Mouse (Mus musculus) limb, embryonic 11.5 days (tissue): ENCODE results near the gene 5430403G16Rik. TPM values are rescaled to one million over a fixed set of nuclear protein-coding genes. Genes with fewer than 3 reads are reported as not detected.
"Not testable (repeated sequence)": the region's sequence is repeated elsewhere in the genome, so short reads cannot be mapped to it uniquely, and the experiment has no call there.

ENCODE experiments used
- ATAC-seq: fragments of 200-750 bp; cut with Nextera tagmentation; 2 replicates; pipeline ENCODE4 v1.8.0; 2017; ENCODE audit warnings: low read depth; ENCODE audit not compliant: insufficient number of reproducible peaks, low FRiP score, low TSS enrichment
- DNase-seq: peaks from one replicate; pipeline ENCODE4 v3.0.0-alpha.2; 2015; ENCODE audit warnings: low spot score
- H3K27ac ChIP-seq: fragments of 300-500 bp; sonication (generic); replicated peaks from 2 replicates; pipeline ENCODE4 v1.5.1; 2014; ENCODE audit warnings: low read depth, mild to moderate bottlenecking, low read length
- H3K27me3 ChIP-seq: fragments of 300-500 bp; sonication (generic); 2 replicates; pipeline ENCODE4 v1.6.1; 2014; ENCODE audit warnings: mild to moderate bottlenecking, low read length, mixed read lengths; ENCODE audit not compliant: control insufficient read depth, insufficient read depth
- H3K36me3 ChIP-seq: fragments of 300-500 bp; sonication (generic); 2 replicates; pipeline ENCODE4 v1.6.1; 2014; ENCODE audit warnings: mild to moderate bottlenecking, low read length, moderate library complexity, mixed read lengths; ENCODE audit not compliant: control insufficient read depth, insufficient read depth
- H3K4me1 ChIP-seq: fragments of 300-500 bp; sonication (generic); 2 replicates; pipeline ENCODE4 v1.6.1; 2014; ENCODE audit warnings: low read length, mixed read lengths; ENCODE audit not compliant: control insufficient read depth, insufficient read depth
- H3K4me2 ChIP-seq: fragments of 300-500 bp; sonication (generic); 2 replicates; pipeline ENCODE4 v1.6.1; 2014; ENCODE audit warnings: low read depth, mild to moderate bottlenecking, moderate library complexity; ENCODE audit not compliant: severe bottlenecking
- H3K4me3 ChIP-seq: fragments of 300-500 bp; sonication (generic); 2 replicates; pipeline ENCODE4 v1.5.1; 2014; ENCODE audit warnings: low read depth, low read length
- H3K9ac ChIP-seq: fragments of 300-500 bp; sonication (generic); 2 replicates; pipeline ENCODE4 v1.6.1; 2014; ENCODE audit warnings: mild to moderate bottlenecking, low read length
- H3K9me3 ChIP-seq: fragments of 300-500 bp; sonication (generic); 2 replicates; pipeline ENCODE4 v1.6.1; 2016; ENCODE audit warnings: low read length; ENCODE audit not compliant: control insufficient read depth
- WGBS: fragments of 180-500 bp; shearing (Covaris S2); extraction: QIAGEN DNeasy Blood & Tissue Kit; methylation state at CpG from one replicate; pipeline ENCODE4 v1.1.7; 2014; 5-methylcytosine and 5-hydroxymethylcytosine counted together
- polyA plus RNA-seq: library from polyadenylated mRNA; unstranded; fragments of >200 nt; fragmentation: Nextera tagmentation; extraction: Ambion mirVana; gene quantifications from 2 replicates; pipeline ENCODE4 v1.2.1, GENCODE M21; 2014

5430403G16Rik gene
- polyA plus RNA-seq, result 3.3 and 4.2 TPM in 2 replicates

- not testable (repeated sequence) for H3K9me3 ChIP-seq, H3K4me1 ChIP-seq, H3K36me3 ChIP-seq, H3K27me3 ChIP-seq
- H3K4me3 ChIP-seq, result peak within 1 kb of the TSS; percentile 64
- H3K27ac ChIP-seq, result peak within 1 kb of the TSS; percentile 52; the same call in 1 of the 2 replicates
- ATAC-seq (peak; percentile 99), DNase-seq (peak; percentile 83)
- peak within 1 kb of the TSS; percentile 80 for H3K9ac ChIP-seq
- WGBS, result under 1% methylated on average over 26 of the region's 26 CpGs
- H3K4me2 ChIP-seq, result peak within 1 kb of the TSS; percentile 39
Measured at GRCm38 (mm10) chr5:109690537-109691201, at the start of gene 5430403G16Rik. Gene 5430403G16Rik (minus strand): TSS chr5:109691041.

- not testable (repeated sequence) for DNase-seq, H3K27ac ChIP-seq, ATAC-seq, H3K4me1 ChIP-seq, H3K4me2 ChIP-seq, H3K36me3 ChIP-seq, H3K9ac ChIP-seq, H3K9me3 ChIP-seq, H3K27me3 ChIP-seq, H3K4me3 ChIP-seq
- 64% methylated on average over 3 of the region's 3 CpGs for WGBS
Measured at GRCm38 (mm10) chr5:109717341-109717740, 26.5 kb upstream of the 5430403G16Rik start.

GRCm38 (mm10) chr5:109691205-109691965 is 544 bp upstream of the 5430403G16Rik start:
- Histone ChIP-seq H3K4me2 (peak overlapping the region; percentile 39; the same call in 1 of the 2 replicates), H3K4me3 (peak overlapping the region; percentile 64; the same call in 1 of the 2 replicates)
- ATAC-seq, H3K36me3 ChIP-seq, H3K4me1 ChIP-seq, H3K27me3 ChIP-seq, DNase-seq, H3K9me3 ChIP-seq, H3K27ac ChIP-seq, H3K9ac ChIP-seq: not testable (repeated sequence)
- WGBS, result 61% methylated on average over 5 of the region's 5 CpGs

GRCm38 (mm10) chr5:109682921-109683320 is 7.9 kb downstream of the 5430403G16Rik start:
- Histone ChIP-seq H3K4me1 (no peaks in the 10 kb centered on the region), H3K27ac (no peak overlapping the region), H3K4me2 (no peak overlapping the region), H3K9me3 (no peaks in the 10 kb centered on the region), H3K9ac (no peak overlapping the region), H3K27me3 (no peaks in the 10 kb centered on the region), H3K4me3 (no peak overlapping the region), H3K36me3 (no peaks in the 10 kb centered on the region)
- DNase-seq, result no peak
- 72% methylated on average over 4 of the region's 4 CpGs for WGBS
- no peak for ATAC-seq

Other genes starting within 250 kb of the 5430403G16Rik start
- 3.0 and 4.7 TPM in 2 replicates for gene Crlf2, start 132.0 kb downstream of the 5430403G16Rik start, polyA plus RNA-seq
- 11.9 and 12.5 TPM in 2 replicates for gene 4930522L14Rik, start 60.8 kb upstream of the 5430403G16Rik start, polyA plus RNA-seq
- gene Gm15446, start 232.4 kb upstream of the 5430403G16Rik start, polyA plus RNA-seq, result 0.51 and 0.81 TPM in 2 replicates